Mouse (Mus musculus) spleen, adult 2 months (tissue): Measurements from ENCODE around the gene Srpk2.

Experiments used
- CTCF ChIP-seq: fragments of 200-500 bp; IDR thresholded peaks from 2 replicates; pipeline ENCODE4 v1.5.1; 2011; ENCODE audit warnings: mild to moderate bottlenecking, inconsistent platforms; ENCODE audit not compliant: insufficient read depth, insufficient read length, insufficient replicate concordance; ENCODE audit errors: extremely low read depth
- POLR2A ChIP-seq: fragments of 200-500 bp; IDR thresholded peaks from 2 replicates; pipeline ENCODE4 v1.6.1; 2011; ENCODE audit warnings: low read depth, low read length, inconsistent platforms

GRCm38 (mm10) chr5:23466546-23466945 is 217.9 kb downstream of the Srpk2 start:
- no peak for TF ChIP-seq CTCF
- TF ChIP-seq POLR2A, result no peak
